Mouse (Mus musculus): ENCODE measurements at regions not wholly inside any gene's neighbourhood (a gene's known extent, or its start where the extent isn't known, plus 50 kb on each side); places are given as distances from the start of the nearest gene placed in this dataset.

DNA sequence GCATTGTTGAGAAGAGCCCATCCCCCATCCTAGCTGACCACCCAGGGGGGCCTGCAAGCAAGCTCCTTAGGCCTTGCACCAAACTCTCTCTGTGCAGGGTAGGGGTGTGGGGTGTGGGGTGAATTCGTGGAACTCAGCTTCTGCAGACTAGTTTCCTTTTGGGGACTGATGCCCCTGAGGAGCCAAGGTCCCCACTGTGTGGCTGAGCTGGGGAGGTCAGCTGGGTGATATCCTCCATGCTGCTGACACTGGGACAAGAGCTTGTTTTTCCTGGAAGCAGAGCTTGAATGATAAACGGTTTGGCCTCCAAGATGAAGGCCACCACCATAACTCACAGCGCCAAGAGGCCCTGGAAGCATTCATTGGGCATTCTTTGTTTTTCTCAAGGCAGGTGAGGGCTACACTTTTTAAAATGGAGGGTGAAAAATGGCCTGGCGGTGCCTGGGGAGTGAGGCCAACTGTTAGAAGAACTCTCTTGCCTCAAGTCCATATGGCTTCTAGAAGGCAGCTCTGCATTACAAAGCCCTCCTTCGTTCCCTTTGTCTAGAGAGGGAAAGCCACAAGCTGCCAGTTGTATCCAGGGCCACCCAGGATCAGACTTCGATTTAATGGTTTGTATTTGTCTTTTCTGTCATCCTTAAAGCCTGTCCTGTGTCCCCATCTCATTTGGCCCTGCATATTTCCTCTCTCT, 98.8 kb downstream of the Tle3 start:
- no peak overlapping the region for H3K9ac ChIP-seq
- 0 out of 2 replicates have a peak, but pooled peaks cover 5% of the 10 kb centered on the region for H3K27me3 ChIP-seq (ENCODE audit: control insufficient read depth, insufficient read depth, low read length)
- no peaks in the 10 kb centered on the region for H3K36me3 ChIP-seq (replicated peaks; ENCODE audit: control insufficient read depth, insufficient read depth)
- peaks cover 15% of the 10 kb centered on the region for H3K4me1 ChIP-seq (replicated peaks; ENCODE audit: control insufficient read depth, insufficient read depth, low read length)
- no peak overlapping the region for H3K4me2 ChIP-seq (replicated peaks)
- DNase-seq (ENCODE audit: low spot score): no peak
- H3K4me3 ChIP-seq (replicated peaks; ENCODE audit: low read length): no peak overlapping the region
- WGBS: 25% methylated on average over 6 of the region's 6 CpGs
- no peak overlapping the region for H3K27ac ChIP-seq
- H3K9me3 ChIP-seq (ENCODE audit: control insufficient read depth, low read length): peaks cover 3% of the 10 kb centered on the region; the same call in 1 of the 2 replicates
- ATAC-seq (ENCODE audit: low FRiP score): no peak

DNA sequence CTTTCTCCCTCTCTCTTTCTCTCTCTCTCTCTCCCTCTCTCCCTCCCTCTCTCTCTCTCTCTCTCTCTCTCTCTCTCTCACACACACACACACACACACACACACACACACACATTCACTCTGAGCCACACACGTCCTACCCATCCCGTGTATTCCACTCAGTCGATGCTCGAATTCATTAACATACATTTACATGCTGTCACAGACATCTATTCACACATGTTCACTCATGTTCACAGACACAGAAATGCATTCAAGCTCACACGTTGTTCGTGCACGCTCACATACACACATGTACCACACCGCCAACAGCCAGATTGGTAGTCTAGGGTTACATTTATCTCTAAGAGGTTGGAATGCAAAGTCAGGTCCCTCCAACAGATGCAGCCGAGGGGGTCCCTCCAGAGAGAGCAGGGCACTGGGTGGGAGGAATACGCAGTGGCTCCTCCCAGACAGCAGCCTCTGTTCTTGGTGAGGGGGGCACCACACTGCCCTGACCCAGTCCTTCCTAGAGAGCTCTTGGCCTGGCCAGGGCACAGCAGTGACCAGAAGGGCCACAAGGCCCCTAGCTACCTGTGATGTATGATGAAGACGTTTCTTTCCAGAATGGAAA, 96.8 kb downstream of the Tle3 start:
- 22% methylated on average over 11 of the region's 11 CpGs for WGBS
- H3K9ac ChIP-seq: no peak overlapping the region
- H3K9me3 ChIP-seq (ENCODE audit: control insufficient read depth, low read length): peaks cover 16% of the 10 kb centered on the region
- H3K36me3 ChIP-seq (replicated peaks; ENCODE audit: control insufficient read depth, insufficient read depth): no peaks in the 10 kb centered on the region
- peak overlapping the region; percentile 81; the same call in 1 of the 2 replicates for H3K27ac ChIP-seq
- peaks cover 15% of the 10 kb centered on the region for H3K4me1 ChIP-seq (replicated peaks; ENCODE audit: control insufficient read depth, insufficient read depth, low read length)
- peak; percentile 58; the same call in 1 of the 2 replicates for ATAC-seq (ENCODE audit: low FRiP score)
- no peak overlapping the region for H3K4me2 ChIP-seq (replicated peaks)
- peak; percentile 40 for DNase-seq (ENCODE audit: low spot score)
- H3K27me3 ChIP-seq (ENCODE audit: control insufficient read depth, insufficient read depth, low read length): 0 out of 2 replicates have a peak, but pooled peaks cover under 1% of the 10 kb centered on the region
- H3K4me3 ChIP-seq (replicated peaks; ENCODE audit: low read length): no peak overlapping the region

DNA sequence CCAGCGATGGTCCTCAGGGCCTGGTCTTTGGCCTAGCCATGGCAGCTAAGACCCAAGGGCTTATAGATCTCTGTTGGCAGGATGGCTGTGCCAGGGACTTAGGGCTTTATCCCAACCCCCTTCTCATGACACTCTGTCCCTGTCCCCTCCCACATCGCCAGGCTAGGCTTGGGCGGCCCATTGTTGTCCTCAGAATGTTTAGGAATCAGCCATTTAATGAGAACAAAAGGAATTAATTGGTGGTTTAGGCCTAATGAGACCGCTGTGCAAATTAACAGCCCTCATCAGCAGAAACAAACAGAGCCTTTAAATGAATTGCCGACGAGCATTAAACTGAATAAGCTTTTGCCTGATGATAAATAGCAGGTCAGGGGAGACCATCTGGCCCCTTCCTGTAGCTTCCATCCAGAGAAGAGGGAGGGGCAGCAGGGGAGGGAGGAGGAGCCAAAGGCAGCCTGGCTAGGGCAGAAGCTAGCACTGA, 96.2 kb downstream of the Tle3 start:
- WGBS: 9% methylated on average over 6 of the region's 6 CpGs
- H3K9ac ChIP-seq: no peak overlapping the region

More for the DNA sequence above, 96.2 kb downstream of the Tle3 start:
- Histone ChIP-seq H3K36me3 (replicated peaks; ENCODE audit: control insufficient read depth, insufficient read depth) (no peaks in the 10 kb centered on the region), H3K4me2 (replicated peaks) (no peak overlapping the region), H3K4me1 (replicated peaks; ENCODE audit: control insufficient read depth, insufficient read depth, low read length) (peaks cover 15% of the 10 kb centered on the region), H3K27ac (peak overlapping the region; percentile 81), H3K27me3 (ENCODE audit: control insufficient read depth, insufficient read depth, low read length) (peaks cover 7% of the 10 kb centered on the region; the same call in 1 of the 2 replicates), H3K9me3 (ENCODE audit: control insufficient read depth, low read length) (peaks cover 16% of the 10 kb centered on the region), H3K4me3 (replicated peaks; ENCODE audit: low read length) (no peak overlapping the region)
- ATAC-seq (ENCODE audit: low FRiP score): peak; percentile 86
- peak; percentile 68 for DNase-seq (ENCODE audit: low spot score)

Data from hindbrain, embryonic 14.5 days (tissue).